Mouse (Mus musculus): ENCODE results near the gene Grin2c.

- no peak for TF ChIP-seq CTCF (IDR thresholded peaks at IDR 0.05; ENCODE audit: low read depth, low read length)
- TF ChIP-seq POLR2A (IDR thresholded peaks at IDR 0.05; ENCODE audit: insufficient read depth, low read length): no peak
- TF ChIP-seq EP300 (IDR thresholded peaks at IDR 0.05; ENCODE audit: insufficient read depth, low read depth, low read length): no peak
These were observed 25.6 kb downstream of the Grin2c start for GRCm38 (mm10) chr11:115241402-115241801.

All from ES-Bruce4 (cell line).